Mouse (Mus musculus) kidney, adult 2 months (tissue): ENCODE data around the gene Sh3kbp1.

Experiments used
- CTCF ChIP-seq: fragments of 200-500 bp; conservative IDR thresholded peaks from 2 replicates; pipeline ENCODE4 v1.5.1; 2011; ENCODE audit warnings: low read depth, mild to moderate bottlenecking, control low read depth, low read length, moderate library complexity, mixed read lengths; ENCODE audit not compliant: insufficient read depth, insufficient read length
- POLR2A ChIP-seq: fragments of 200-500 bp; IDR thresholded peaks from one replicate; pipeline ENCODE4 v1.6.1; 2011; ENCODE audit warnings: low read depth, low read length, control low read depth

- TF ChIP-seq POLR2A = no peak
- TF ChIP-seq CTCF = no peak
These were observed 106.9 kb downstream of the Sh3kbp1 start for GRCm38 (mm10) chrX:159733948-159734347.
